Mouse (Mus musculus): ENCODE results near the gene Tcea2. TPM values are rescaled to one million over a fixed set of nuclear protein-coding genes. Genes with fewer than 3 reads are reported as not detected.

Gene Tcea2
- polyA plus RNA-seq, 1 experiment from 2014 or later = 4.4 TPM

GRCm38 (mm10) chr2:181671326-181671725 lies 8.8 kb upstream of the Tcea2 start, which contains the start of gene Sox18:
Gene Sox18 (minus strand): TSS chr2:181671640.
- ATAC-seq (no peak), DNase-seq (peak; percentile 25)
- H3K9ac ChIP-seq (replicated peaks) = peak within 1 kb of the TSS; percentile 35
- peak within 1 kb of the TSS; percentile 41 for H3K4me3 ChIP-seq (ENCODE audit: low read depth, low read length)
- H3K9me3 ChIP-seq (ENCODE audit: low read length) = no peaks in the 10 kb centered on the region
- under 1% methylated on average over 40 of the region's 43 CpGs for WGBS (ENCODE audit: insufficient replicate concordance)
- H3K36me3 ChIP-seq (replicated peaks; ENCODE audit: insufficient read depth, low read length) = no peaks in the 10 kb centered on the region
- H3K4me1 ChIP-seq (ENCODE audit: insufficient read depth) = peaks cover 8% of the 10 kb centered on the region
- peak within 1 kb of the TSS; percentile 51 for H3K4me2 ChIP-seq (ENCODE audit: low read depth, low read length)
- TF ChIP-seq CTCF (IDR thresholded peaks at IDR 0.05; ENCODE audit: low read depth) = no peak
- no peak for TF ChIP-seq EP300 (IDR thresholded peaks at IDR 0.05; ENCODE audit: low read depth)
- H3K27ac ChIP-seq (ENCODE audit: low read depth) = no peak within 1 kb of the TSS
- H3K27me3 ChIP-seq (ENCODE audit: insufficient read depth, low read length) = peaks cover 41% of the 10 kb centered on the region

- ATAC-seq (no peak), DNase-seq (no peak)
- no peaks in the 10 kb centered on the region for H3K9me3 ChIP-seq (ENCODE audit: low read length)
- H3K27ac ChIP-seq (ENCODE audit: low read depth) = no peak overlapping the region
- H3K4me2 ChIP-seq (ENCODE audit: low read depth, low read length) = no peak overlapping the region
- H3K27me3 ChIP-seq (ENCODE audit: insufficient read depth, low read length) = peaks cover 41% of the 10 kb centered on the region
- no peaks in the 10 kb centered on the region for H3K36me3 ChIP-seq (replicated peaks; ENCODE audit: insufficient read depth, low read length)
- no peak for TF ChIP-seq CTCF (IDR thresholded peaks at IDR 0.05; ENCODE audit: low read depth)
- no peak for TF ChIP-seq EP300 (IDR thresholded peaks at IDR 0.05; ENCODE audit: low read depth)
- no peak overlapping the region for H3K9ac ChIP-seq (replicated peaks)
- peaks cover 8% of the 10 kb centered on the region for H3K4me1 ChIP-seq (ENCODE audit: insufficient read depth)
- H3K4me3 ChIP-seq (ENCODE audit: low read depth, low read length) = no peak overlapping the region
- 34% methylated on average over 7 of the region's 7 CpGs for WGBS (ENCODE audit: insufficient replicate concordance)
Observed at GRCm38 (mm10) chr2:181671984-181672383, 8.1 kb upstream of the Tcea2 start.

- no peaks in the 10 kb centered on the region for H3K9me3 ChIP-seq (ENCODE audit: low read length)
- no peak overlapping the region for H3K4me2 ChIP-seq (ENCODE audit: low read depth, low read length)
- H3K27ac ChIP-seq (ENCODE audit: low read depth) = no peak overlapping the region
- H3K36me3 ChIP-seq (replicated peaks; ENCODE audit: insufficient read depth, low read length) = no peaks in the 10 kb centered on the region
- H3K4me3 ChIP-seq (ENCODE audit: low read depth, low read length) = no peak overlapping the region
- no peak for TF ChIP-seq CTCF (IDR thresholded peaks at IDR 0.05; ENCODE audit: low read depth)
- no peak for TF ChIP-seq EP300 (IDR thresholded peaks at IDR 0.05; ENCODE audit: low read depth)
- 65% methylated on average over 1 of the region's 1 CpGs for WGBS (ENCODE audit: insufficient replicate concordance)
- no peak overlapping the region for H3K9ac ChIP-seq (replicated peaks)
- H3K4me1 ChIP-seq (ENCODE audit: insufficient read depth) = peaks cover 8% of the 10 kb centered on the region
- no peak for ATAC-seq
- peaks cover 41% of the 10 kb centered on the region for H3K27me3 ChIP-seq (ENCODE audit: insufficient read depth, low read length)
- no peak for DNase-seq
Observed at GRCm38 (mm10) chr2:181673501-181673900, 6.6 kb upstream of the Tcea2 start.

- TF ChIP-seq CTCF (IDR thresholded peaks at IDR 0.05; ENCODE audit: low read depth) (no peak), EP300 (IDR thresholded peaks at IDR 0.05; ENCODE audit: low read depth) (no peak)
- Histone ChIP-seq H3K9me3 (ENCODE audit: low read length) (no peaks in the 10 kb centered on the region), H3K4me3 (ENCODE audit: low read depth, low read length) (no peak overlapping the region), H3K9ac (replicated peaks) (no peak overlapping the region), H3K36me3 (replicated peaks; ENCODE audit: insufficient read depth, low read length) (no peaks in the 10 kb centered on the region), H3K27ac (ENCODE audit: low read depth) (no peak overlapping the region), H3K27me3 (ENCODE audit: insufficient read depth, low read length) (peaks cover 35% of the 10 kb centered on the region), H3K4me2 (ENCODE audit: low read depth, low read length) (no peak overlapping the region), H3K4me1 (ENCODE audit: insufficient read depth) (peaks cover 10% of the 10 kb centered on the region)
- 74% methylated on average over 4 of the region's 4 CpGs for WGBS (ENCODE audit: insufficient replicate concordance)
- DNase-seq (no peak), ATAC-seq (no peak)
Observed at GRCm38 (mm10) chr2:181674934-181675333, 5.2 kb upstream of the Tcea2 start.

GRCm38 (mm10) chr2:181675454-181675853 lies 4.7 kb upstream of the Tcea2 start:
- Histone ChIP-seq H3K4me1 (ENCODE audit: insufficient read depth) (peaks cover 13% of the 10 kb centered on the region), H3K4me2 (ENCODE audit: low read depth, low read length) (peak overlapping the region; percentile 49), H3K9ac (replicated peaks) (no peak overlapping the region), H3K4me3 (ENCODE audit: low read depth, low read length) (no peak overlapping the region), H3K27me3 (ENCODE audit: insufficient read depth, low read length) (peaks cover 30% of the 10 kb centered on the region), H3K36me3 (replicated peaks; ENCODE audit: insufficient read depth, low read length) (no peaks in the 10 kb centered on the region), H3K27ac (ENCODE audit: low read depth) (no peak overlapping the region), H3K9me3 (ENCODE audit: low read length) (no peaks in the 10 kb centered on the region)
- WGBS (ENCODE audit: insufficient replicate concordance) = under 1% methylated on average over 14 of the region's 14 CpGs
- TF ChIP-seq CTCF (IDR thresholded peaks at IDR 0.05; ENCODE audit: low read depth) = no peak
- TF ChIP-seq EP300 (IDR thresholded peaks at IDR 0.05; ENCODE audit: low read depth) = no peak
- DNase-seq (peak; percentile 48), ATAC-seq (no peak)

- no peak for TF ChIP-seq EP300 (IDR thresholded peaks at IDR 0.05; ENCODE audit: low read depth)
- peak; percentile 26; the same call in 1 of the 2 replicates for TF ChIP-seq CTCF (IDR thresholded peaks at IDR 0.05; ENCODE audit: low read depth)
- Histone ChIP-seq H3K27ac (ENCODE audit: low read depth) (peak overlapping the region; percentile 9; the same call in 1 of the 2 replicates), H3K4me3 (ENCODE audit: low read depth, low read length) (no peak overlapping the region), H3K36me3 (replicated peaks; ENCODE audit: insufficient read depth, low read length) (no peaks in the 10 kb centered on the region), H3K27me3 (ENCODE audit: insufficient read depth, low read length) (peaks cover 20% of the 10 kb centered on the region), H3K9me3 (ENCODE audit: low read length) (no peaks in the 10 kb centered on the region), H3K4me1 (ENCODE audit: insufficient read depth) (peaks cover 17% of the 10 kb centered on the region), H3K9ac (replicated peaks) (no peak overlapping the region), H3K4me2 (ENCODE audit: low read depth, low read length) (no peak overlapping the region)
- ATAC-seq (no peak), DNase-seq (no peak)
- 31% methylated on average over 2 of the region's 2 CpGs for WGBS (ENCODE audit: insufficient replicate concordance)
Observed at GRCm38 (mm10) chr2:181676424-181676823, 3.7 kb upstream of the Tcea2 start.

Measured in liver, postnatal 0 days (tissue).